16 mouse cellular contexts compared by ENCODE assay signal in genomic region chr17:29281541-29281940, GRCm38 (mm10). TPM values are rescaled to one million over a fixed set of nuclear protein-coding genes. Genes with fewer than 3 reads are reported as not detected.
DNase-seq lines count a peak whose midpoint lies in the region; ATAC-seq and TF ChIP-seq lines count a peak whose summit lies in the region.
"Had no signal": no experiment of that assay in that cellular context is flagged by ENCODE, and none has a peak within 500 bp of the region (broad histone marks: within the 10 kb centered on the region; RNA-seq: fewer than 3 reads in every experiment).

No protein-coding gene starts in this region.

- H3K4me3 ChIP-seq in forebrain, embryonic 11.5 days (ENCODE audit: low read depth, low read length), result no peak overlapping the region
- no peak overlapping the region for H3K4me3 ChIP-seq in forebrain, embryonic 15.5 days
- H3K4me3 ChIP-seq in midbrain, embryonic 12.5 days, result no peak overlapping the region
- no peak overlapping the region for H3K4me3 ChIP-seq in midbrain, embryonic 14.5 days (replicated peaks; ENCODE audit: low read depth, low read length)
- H3K4me3 ChIP-seq in lung, adult 2 months (replicated peaks; ENCODE audit: extremely low read depth, low read depth, low read length), result no peak overlapping the region
- H3K4me3 ChIP-seq: embryonic facial prominence, embryonic 12.5 days; heart, embryonic 13.5 days; hindbrain, embryonic 12.5 days had no signal

- TF ChIP-seq POLR2A in lung, adult 2 months (IDR thresholded peaks at IDR 0.05; ENCODE audit: borderline replicate concordance, extremely low read depth, low read depth, low read length), result no peak

- H3K9me3 ChIP-seq in forebrain, embryonic 11.5 days (ENCODE audit: control insufficient read depth, low read length), result no peaks in the 10 kb centered on the region
- no peaks in the 10 kb centered on the region for H3K9me3 ChIP-seq in forebrain, embryonic 15.5 days
- no peaks in the 10 kb centered on the region for H3K9me3 ChIP-seq in midbrain, embryonic 12.5 days
- no peaks in the 10 kb centered on the region for H3K9me3 ChIP-seq in midbrain, embryonic 14.5 days (ENCODE audit: control insufficient read depth, low read length)
- H3K9me3 ChIP-seq: embryonic facial prominence, embryonic 12.5 days; heart, embryonic 13.5 days; hindbrain, embryonic 12.5 days had no signal

- H3K4me2 ChIP-seq in forebrain, embryonic 11.5 days (ENCODE audit: low read depth, low read length, severe bottlenecking), result no peak overlapping the region
- no peak overlapping the region for H3K4me2 ChIP-seq in forebrain, embryonic 15.5 days (replicated peaks)
- H3K4me2 ChIP-seq in midbrain, embryonic 12.5 days (replicated peaks), result no peak overlapping the region
- H3K4me2 ChIP-seq in midbrain, embryonic 14.5 days (ENCODE audit: low read length), result no peak overlapping the region
- H3K4me2 ChIP-seq: embryonic facial prominence, embryonic 12.5 days; heart, embryonic 13.5 days; hindbrain, embryonic 12.5 days had no signal

- no peak for ATAC-seq in forebrain, embryonic 11.5 days (replicated peaks; ENCODE audit: low FRiP score)
- no peak for ATAC-seq in forebrain, embryonic 15.5 days (replicated peaks)
- ATAC-seq in midbrain, embryonic 12.5 days (ENCODE audit: low FRiP score, low read depth), result no peak
- ATAC-seq in midbrain, embryonic 14.5 days (ENCODE audit: low FRiP score, low TSS enrichment), result no peak

- H3K27ac ChIP-seq in forebrain, embryonic 11.5 days (ENCODE audit: low read depth, low read length), result peak overlapping the region; percentile 77; the same call in 1 of the 2 replicates
- no peak overlapping the region for H3K27ac ChIP-seq in forebrain, embryonic 15.5 days (replicated peaks)
- H3K27ac ChIP-seq in midbrain, embryonic 12.5 days (replicated peaks), result 0 out of 2 replicates have a peak overlapping the region, but pooled peaks have one; percentile 44
- no peak overlapping the region for H3K27ac ChIP-seq in midbrain, embryonic 14.5 days (replicated peaks; ENCODE audit: low read depth, low read length)
- H3K27ac ChIP-seq: embryonic facial prominence, embryonic 12.5 days; heart, embryonic 13.5 days had no signal

- no peak for TF ChIP-seq CTCF in lung, adult 2 months (IDR thresholded peaks at IDR 0.05; ENCODE audit: insufficient read depth, low read length)

- H3K4me1 ChIP-seq in forebrain, embryonic 11.5 days (replicated peaks; ENCODE audit: control insufficient read depth, insufficient read depth, low read length), result peaks cover 13% of the 10 kb centered on the region
- H3K4me1 ChIP-seq in forebrain, embryonic 15.5 days, result peaks cover 13% of the 10 kb centered on the region
- peaks cover 13% of the 10 kb centered on the region for H3K4me1 ChIP-seq in midbrain, embryonic 12.5 days
- no peaks in the 10 kb centered on the region for H3K4me1 ChIP-seq in midbrain, embryonic 14.5 days (ENCODE audit: control insufficient read depth, insufficient read depth, low read length)
- no peaks in the 10 kb centered on the region for H3K4me1 ChIP-seq in lung, adult 2 months (ENCODE audit: control insufficient read depth, insufficient read depth, low read length)
- H3K4me1 ChIP-seq: embryonic facial prominence, embryonic 12.5 days; heart, embryonic 13.5 days had no signal

- H3K27me3 ChIP-seq in forebrain, embryonic 11.5 days (ENCODE audit: control insufficient read depth, insufficient read depth, low read length), result no peaks in the 10 kb centered on the region
- H3K27me3 ChIP-seq in forebrain, embryonic 15.5 days, result no peaks in the 10 kb centered on the region
- no peaks in the 10 kb centered on the region for H3K27me3 ChIP-seq in midbrain, embryonic 12.5 days
- no peaks in the 10 kb centered on the region for H3K27me3 ChIP-seq in midbrain, embryonic 14.5 days (ENCODE audit: control insufficient read depth, insufficient read depth, low read length)
- H3K27me3 ChIP-seq: embryonic facial prominence, embryonic 12.5 days; heart, embryonic 13.5 days; hindbrain, embryonic 12.5 days had no signal

- no peaks in the 10 kb centered on the region for H3K36me3 ChIP-seq in forebrain, embryonic 11.5 days (ENCODE audit: control insufficient read depth, insufficient read depth, low read length)
- peaks cover 20% of the 10 kb centered on the region for H3K36me3 ChIP-seq in forebrain, embryonic 15.5 days
- peaks cover 28% of the 10 kb centered on the region for H3K36me3 ChIP-seq in midbrain, embryonic 12.5 days
- H3K36me3 ChIP-seq in midbrain, embryonic 14.5 days (ENCODE audit: control insufficient read depth, insufficient read depth, low read length), result peaks cover 30% of the 10 kb centered on the region

- WGBS in forebrain, embryonic 11.5 days, result 83% methylated on average over 5 of the region's 5 CpGs
- 64% methylated on average over 5 of the region's 5 CpGs for WGBS in forebrain, embryonic 15.5 days
- WGBS in midbrain, embryonic 12.5 days, result 87% methylated on average over 5 of the region's 5 CpGs
- WGBS in midbrain, embryonic 14.5 days, result 89% methylated on average over 5 of the region's 5 CpGs
- WGBS in lung, adult 2 months, result 80% methylated on average over 5 of the region's 5 CpGs

- 0 out of 2 replicates have a peak overlapping the region, but pooled peaks have one; percentile 3 for H3K9ac ChIP-seq in forebrain, embryonic 11.5 days (ENCODE audit: low read length)
- H3K9ac ChIP-seq in forebrain, embryonic 15.5 days (replicated peaks), result no peak overlapping the region
- H3K9ac ChIP-seq in midbrain, embryonic 12.5 days (replicated peaks), result no peak overlapping the region
- no peak overlapping the region for H3K9ac ChIP-seq in midbrain, embryonic 14.5 days (replicated peaks; ENCODE audit: low read length)
- H3K9ac ChIP-seq: embryonic facial prominence, embryonic 12.5 days; heart, embryonic 13.5 days; hindbrain, embryonic 12.5 days had no signal

- DNase-seq in forebrain, embryonic 11.5 days (ENCODE audit: low spot score), result no peak
- no peak for DNase-seq in midbrain, embryonic 14.5 days
- DNase-seq in NIH3T3 (ENCODE audit: low read depth), result peak; percentile 41
- DNase-seq in lung, adult 2 months, result no peak
- DNase-seq in yolk sac, embryonic 10.5 days (ENCODE audit: low spot score), result no peak
- DNase-seq: adrenal gland, postnatal 10 days; cerebellum, adult 11-12 months; cerebellum, adult 9-10 months; cerebellum, postnatal 25 days; gastrocnemius, postnatal 36 days; heart, postnatal 36 days had no signal

RNA-seq across cellular contexts. Expression of gene BC004004, which starts 13.0 kb away (rescaled TPM):
- 58.2 and 61.5 TPM in 2 replicates for polyA plus RNA-seq in forebrain, embryonic 11.5 days (2014; fragmentation: Nextera tagmentation; extraction: Ambion mirVana)
- 96.2 and 96.4 TPM in 2 replicates for polyA plus RNA-seq in forebrain, embryonic 15.5 days (2015; fragmentation: Nextera tagmentation; extraction: Ambion mirVana)
- 71.7 and 73.7 TPM in 2 replicates for polyA plus RNA-seq in midbrain, embryonic 12.5 days (2016; fragmentation: Nextera tagmentation; extraction: Ambion mirVana)
- 117 and 122 TPM in 2 replicates for polyA plus RNA-seq in midbrain, embryonic 14.5 days (2014; fragmentation: Nextera tagmentation; extraction: Ambion mirVana)
- polyA plus RNA-seq in lung, adult 2 months (2012; rRNA removed), result 56.5 and 70.8 TPM in 2 replicates

RNA-seq across cellular contexts. Expression of gene Ppil1, which starts 17.6 kb away (rescaled TPM):
- polyA plus RNA-seq in forebrain, embryonic 11.5 days (2014; fragmentation: Nextera tagmentation; extraction: Ambion mirVana), result 180 and 188 TPM in 2 replicates
- 126 and 128 TPM in 2 replicates for polyA plus RNA-seq in forebrain, embryonic 15.5 days (2015; fragmentation: Nextera tagmentation; extraction: Ambion mirVana)
- polyA plus RNA-seq in midbrain, embryonic 12.5 days (2016; fragmentation: Nextera tagmentation; extraction: Ambion mirVana), result 124 and 129 TPM in 2 replicates
- polyA plus RNA-seq in midbrain, embryonic 14.5 days (2014; fragmentation: Nextera tagmentation; extraction: Ambion mirVana), result 112 and 114 TPM in 2 replicates
- 18.7 and 20.7 TPM in 2 replicates for polyA plus RNA-seq in lung, adult 2 months (2012; rRNA removed)

RNA-seq across cellular contexts. Expression of gene Pi16, which starts 35.9 kb away (rescaled TPM):
- 0.59 and 0.72 TPM in 2 replicates for polyA plus RNA-seq in forebrain, embryonic 11.5 days (2014; fragmentation: Nextera tagmentation; extraction: Ambion mirVana)
- 1.4 and 1.8 TPM in 2 replicates for polyA plus RNA-seq in forebrain, embryonic 15.5 days (2015; fragmentation: Nextera tagmentation; extraction: Ambion mirVana)
- 1.3 and 2.0 TPM in 2 replicates for polyA plus RNA-seq in midbrain, embryonic 12.5 days (2016; fragmentation: Nextera tagmentation; extraction: Ambion mirVana)
- 1.3 and 2.8 TPM in 2 replicates for polyA plus RNA-seq in midbrain, embryonic 14.5 days (2014; fragmentation: Nextera tagmentation; extraction: Ambion mirVana)
- 46.8 and 47.3 TPM in 2 replicates for polyA plus RNA-seq in lung, adult 2 months (2012; rRNA removed)

RNA-seq across cellular contexts. Expression of gene Cpne5, which starts 43.6 kb away (rescaled TPM):
- 5.5 and 6.8 TPM in 2 replicates for polyA plus RNA-seq in forebrain, embryonic 11.5 days (2014; fragmentation: Nextera tagmentation; extraction: Ambion mirVana)
- 21.3 and 24.9 TPM in 2 replicates for polyA plus RNA-seq in forebrain, embryonic 15.5 days (2015; fragmentation: Nextera tagmentation; extraction: Ambion mirVana)
- polyA plus RNA-seq in midbrain, embryonic 12.5 days (2016; fragmentation: Nextera tagmentation; extraction: Ambion mirVana), result 12.6 and 14.4 TPM in 2 replicates
- polyA plus RNA-seq in midbrain, embryonic 14.5 days (2014; fragmentation: Nextera tagmentation; extraction: Ambion mirVana), result 27.6 and 32.6 TPM in 2 replicates
- polyA plus RNA-seq in lung, adult 2 months (2012; rRNA removed), result 13.6 and 15.7 TPM in 2 replicates

Comparison
In these comparisons a context has a peak if more than half of its experiments do, and no peak if none do; other contexts are left out.
1. H3K27ac ChIP-seq: peak in forebrain, embryonic 11.5 days (single experiment) and midbrain, embryonic 12.5 days (single experiment); none in forebrain, embryonic 15.5 days (single experiment) and midbrain, embryonic 14.5 days (single experiment).
2. RNA of gene Pi16, which starts 35.9 kb away (polyA plus RNA-seq): 46.8 to 47.3 TPM in lung, adult 2 months; 1.3 to 2.0 TPM in midbrain, embryonic 12.5 days, 1.4 to 1.8 TPM in forebrain, embryonic 15.5 days, 1.3 to 2.8 TPM in midbrain, embryonic 14.5 days and 0.59 to 0.72 TPM in forebrain, embryonic 11.5 days; every median in the first group is over 10 times any median in the second.